Mouse (Mus musculus) spleen, adult 2 months (tissue): ENCODE measurements around the gene Zfp423. TPM values are rescaled to one million over a fixed set of nuclear protein-coding genes. Genes with fewer than 3 reads are reported as not detected.

Experiments
- DNase-seq, 2 experiments: peaks; one replicate each; pipeline versions ENCODE4 v3.0.0 to v3.0.0-alpha.2; 2012 to 2021; ENCODE audit warnings: low spot score in 2 of 2, low read depth in 1 of 2
- H3K27ac ChIP-seq: fragments of 200-500 bp; 2 replicates; pipeline ENCODE4 v1.5.1; 2012; ENCODE audit warnings: low read length, inconsistent platforms; ENCODE audit not compliant: insufficient read depth
- H3K27me3 ChIP-seq: fragments of 200-500 bp; 2 replicates; pipeline ENCODE4 v1.6.1; 2012; ENCODE audit warnings: mild to moderate bottlenecking, moderate library complexity, low read length, inconsistent platforms; ENCODE audit not compliant: control insufficient read depth, insufficient read depth
- H3K36me3 ChIP-seq: fragments of 200-500 bp; 2 replicates; pipeline ENCODE4 v1.6.1; 2012; ENCODE audit warnings: mild to moderate bottlenecking, low read length, inconsistent platforms; ENCODE audit not compliant: control insufficient read depth, insufficient read depth
- H3K4me1 ChIP-seq: fragments of 200-500 bp; 2 replicates; pipeline ENCODE4 v1.6.1; 2011; ENCODE audit warnings: inconsistent platforms; ENCODE audit not compliant: control insufficient read depth, insufficient read depth, insufficient read length
- H3K4me3 ChIP-seq: fragments of 200-500 bp; 2 replicates; pipeline ENCODE4 v1.5.1; 2011; ENCODE audit warnings: mild to moderate bottlenecking, inconsistent platforms; ENCODE audit not compliant: insufficient read depth, insufficient read length; ENCODE audit errors: extremely low read depth
- CTCF ChIP-seq: fragments of 200-500 bp; IDR thresholded peaks from 2 replicates; pipeline ENCODE4 v1.5.1; 2011; ENCODE audit warnings: mild to moderate bottlenecking, inconsistent platforms; ENCODE audit not compliant: insufficient read depth, insufficient read length, insufficient replicate concordance; ENCODE audit errors: extremely low read depth
- POLR2A ChIP-seq: fragments of 200-500 bp; IDR thresholded peaks from 2 replicates; pipeline ENCODE4 v1.6.1; 2011; ENCODE audit warnings: low read depth, low read length, inconsistent platforms
- WGBS: fragments of 180-500 bp; shearing (Covaris S2); methylation state at CpG from one replicate; pipeline ENCODE4 v1.1.7; 2018; 5-methylcytosine and 5-hydroxymethylcytosine counted together
- polyA plus RNA-seq: library from polyadenylated mRNA; depleted of rRNA; stranded (reverse); fragments of >200 nt; gene quantifications from 2 replicates; pipeline ENCODE4 v1.2.3, GENCODE M21; 2012

The Zfp423 gene
- polyA plus RNA-seq, 1 experiment: 4.6 TPM

GRCm38 (mm10) chr8:87774966-87775365 lies 184.4 kb downstream of the Zfp423 start:
- DNase-seq: no peak
- H3K27me3 ChIP-seq: no peaks in the 10 kb centered on the region
- TF ChIP-seq CTCF: no peak
- TF ChIP-seq POLR2A: no peak
- no peaks in the 10 kb centered on the region for H3K36me3 ChIP-seq
- H3K4me1 ChIP-seq: no peaks in the 10 kb centered on the region
- H3K27ac ChIP-seq: no peak overlapping the region
- WGBS: 68% methylated on average over 2 of the region's 2 CpGs
- no peak overlapping the region for H3K4me3 ChIP-seq

- Histone ChIP-seq H3K4me3 (no peak overlapping the region), H3K4me1 (no peaks in the 10 kb centered on the region), H3K36me3 (no peaks in the 10 kb centered on the region), H3K27ac (no peak overlapping the region), H3K27me3 (no peaks in the 10 kb centered on the region)
- WGBS: 61% methylated on average over 14 of the region's 14 CpGs
- DNase-seq: no peak
- TF ChIP-seq POLR2A: no peak
- TF ChIP-seq CTCF: no peak
Observed at GRCm38 (mm10) chr8:87772894-87773502, 186.4 kb downstream of the Zfp423 start.

DNA sequence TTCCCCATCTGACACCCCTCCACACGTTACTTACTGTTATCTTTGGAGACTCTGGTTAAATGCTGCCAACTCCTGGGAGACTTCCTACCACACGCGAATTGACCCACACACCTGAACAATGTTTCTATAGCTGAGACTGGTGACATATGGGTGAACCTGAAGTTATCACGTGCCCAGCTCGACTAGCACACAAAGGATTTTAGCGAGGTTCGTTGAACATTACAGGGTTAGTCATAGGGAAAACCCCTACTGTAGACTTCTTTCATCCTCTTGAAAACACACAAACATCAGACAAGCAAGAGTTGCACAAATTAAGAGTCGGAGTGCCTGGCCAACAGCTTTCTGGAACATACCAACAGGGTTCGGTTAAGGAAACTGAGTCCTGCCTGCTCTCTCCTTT lies 191.5 kb downstream of the Zfp423 start:
- Histone ChIP-seq H3K36me3 (no peaks in the 10 kb centered on the region), H3K4me3 (no peak overlapping the region), H3K4me1 (no peaks in the 10 kb centered on the region), H3K27ac (no peak overlapping the region), H3K27me3 (no peaks in the 10 kb centered on the region)
- no peak for DNase-seq
- WGBS: 76% methylated on average over 9 of the region's 9 CpGs
- no peak for TF ChIP-seq CTCF
- no peak for TF ChIP-seq POLR2A

GRCm38 (mm10) chr8:87765276-87765675 lies 194.1 kb downstream of the Zfp423 start:
- TF ChIP-seq POLR2A: no peak
- no peak for TF ChIP-seq CTCF
- DNase-seq: no peak
- Histone ChIP-seq H3K27ac (no peak overlapping the region), H3K36me3 (no peaks in the 10 kb centered on the region), H3K27me3 (no peaks in the 10 kb centered on the region), H3K4me3 (no peak overlapping the region), H3K4me1 (no peaks in the 10 kb centered on the region)
- WGBS: 85% methylated on average over 3 of the region's 3 CpGs

DNA sequence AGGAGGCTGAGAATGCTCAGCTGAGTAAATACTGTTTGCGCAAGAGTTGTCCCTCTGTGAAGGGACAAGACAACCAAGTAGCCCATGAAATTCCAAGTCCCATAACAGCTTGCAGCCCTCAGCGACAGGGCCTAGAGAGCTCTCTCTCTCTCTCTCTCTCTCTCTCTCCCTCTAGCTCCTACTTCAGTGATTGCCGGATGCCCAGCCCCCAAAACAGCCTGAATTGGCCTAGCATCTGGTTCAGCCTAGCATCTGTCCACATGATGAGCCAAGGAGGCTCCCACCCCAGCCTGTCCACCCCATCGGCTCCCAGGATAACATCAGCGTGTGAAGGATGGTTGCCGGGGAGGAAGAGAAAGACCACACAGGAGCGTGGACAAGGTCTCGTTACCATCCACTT lies 200.6 kb downstream of the Zfp423 start:
- Histone ChIP-seq H3K4me3 (no peak overlapping the region), H3K27me3 (no peaks in the 10 kb centered on the region), H3K27ac (no peak overlapping the region), H3K36me3 (no peaks in the 10 kb centered on the region), H3K4me1 (no peaks in the 10 kb centered on the region)
- WGBS: 85% methylated on average over 8 of the region's 8 CpGs
- TF ChIP-seq POLR2A (no peak), CTCF (no peak)
- no peak for DNase-seq

DNA sequence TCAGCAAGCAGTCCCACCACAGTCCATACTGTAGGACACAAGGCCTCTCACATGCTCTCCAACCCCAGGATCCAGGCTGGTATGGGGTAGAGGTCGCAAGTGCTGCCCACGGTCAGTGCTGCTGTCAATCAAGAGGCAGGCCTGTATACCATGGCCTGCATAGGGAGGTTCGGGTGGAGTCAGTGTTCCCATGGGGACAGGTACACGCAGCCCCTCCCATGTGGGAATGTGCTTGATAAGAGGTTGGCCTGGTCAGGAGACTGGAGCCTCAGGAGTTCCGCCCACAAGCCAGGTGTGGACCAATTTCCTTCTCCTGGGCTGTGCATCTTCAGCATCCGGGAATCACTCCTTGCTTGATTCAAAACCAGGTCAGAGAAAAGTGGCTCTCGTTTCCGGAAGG lies 204.5 kb downstream of the Zfp423 start:
- H3K4me3 ChIP-seq: no peak overlapping the region
- DNase-seq: no peak
- TF ChIP-seq POLR2A (no peak), CTCF (no peak)
- H3K36me3 ChIP-seq: no peaks in the 10 kb centered on the region
- no peak overlapping the region for H3K27ac ChIP-seq
- no peaks in the 10 kb centered on the region for H3K4me1 ChIP-seq
- H3K27me3 ChIP-seq: no peaks in the 10 kb centered on the region
- 90% methylated on average over 8 of the region's 8 CpGs for WGBS

DNA sequence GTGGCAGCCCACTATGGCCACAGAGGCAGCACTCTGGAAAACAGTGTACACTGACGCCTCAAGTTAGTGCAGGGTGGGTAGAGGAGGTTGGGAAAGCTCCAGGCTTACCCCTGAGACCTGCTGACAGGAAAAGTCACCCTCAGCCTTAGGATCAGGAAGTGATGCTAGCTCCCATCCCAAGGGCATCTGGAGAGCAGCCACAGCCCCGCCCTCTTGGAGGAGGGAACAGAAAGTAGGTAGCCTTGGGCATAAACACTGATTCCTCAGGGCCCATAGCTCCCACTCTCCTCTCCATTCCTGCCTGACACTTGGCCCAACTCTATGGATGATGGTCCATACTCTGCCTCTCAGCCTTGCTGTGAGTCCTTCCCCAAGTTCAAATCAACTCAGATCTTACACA lies 205.8 kb downstream of the Zfp423 start:
- Histone ChIP-seq H3K4me1 (no peaks in the 10 kb centered on the region), H3K27ac (no peak overlapping the region), H3K36me3 (no peaks in the 10 kb centered on the region), H3K4me3 (no peak overlapping the region), H3K27me3 (no peaks in the 10 kb centered on the region)
- WGBS: 84% methylated on average over 2 of the region's 2 CpGs
- no peak for DNase-seq
- TF ChIP-seq POLR2A (no peak), CTCF (no peak)
